Mouse (Mus musculus): ENCODE measurements around the gene Lyrm7.
"Not testable (repeated sequence)": the region's sequence is repeated elsewhere in the genome, so short reads cannot be mapped to it uniquely, and the experiment has no call there.

The Lyrm7 gene

GRCm38 (mm10) chr11:54879922-54880321 is 19.2 kb upstream of the Lyrm7 start:
- DNase-seq = no peak

GRCm38 (mm10) chr11:54879434-54879833 is 18.7 kb upstream of the Lyrm7 start:
- DNase-seq = peak; percentile 40 to 70

GRCm38 (mm10) chr11:54878893-54879292 is 18.2 kb upstream of the Lyrm7 start:
- DNase-seq = no peak

GRCm38 (mm10) chr11:54876031-54876430 is 15.3 kb upstream of the Lyrm7 start:
- no peak for DNase-seq

GRCm38 (mm10) chr11:54871831-54872537 is 11.3 kb upstream of the Lyrm7 start:
- no peak for DNase-seq

GRCm38 (mm10) chr11:54869318-54869717 is 8.6 kb upstream of the Lyrm7 start:
- DNase-seq = no peak

GRCm38 (mm10) chr11:54868445-54868844 is 7.7 kb upstream of the Lyrm7 start:
- DNase-seq = no peak

- no peak for DNase-seq
These were observed 7.3 kb upstream of the Lyrm7 start for GRCm38 (mm10) chr11:54867903-54868434.

- DNase-seq = no peak
These were observed 6.3 kb upstream of the Lyrm7 start for GRCm38 (mm10) chr11:54867049-54867385.

GRCm38 (mm10) chr11:54866119-54867048 is 5.7 kb upstream of the Lyrm7 start, which contains the start of gene Hint1:
Gene Hint1 (plus strand): TSS chr11:54866383.
- peak; percentile 96 for DNase-seq

GRCm38 (mm10) chr11:54865330-54866085 is 4.8 kb upstream of the Lyrm7 start:
- DNase-seq = no peak

GRCm38 (mm10) chr11:54862621-54863520 is 2.2 kb upstream of the Lyrm7 start:
- DNase-seq = peak; percentile 39 to 73

GRCm38 (mm10) chr11:54861471-54862420 is 1.0 kb upstream of the Lyrm7 start:
- no peak for DNase-seq

- no peak for DNase-seq
These were observed 1.2 kb downstream of the Lyrm7 start for GRCm38 (mm10) chr11:54859322-54860165.

- DNase-seq = not testable (repeated sequence)
These were observed 1.8 kb downstream of the Lyrm7 start for GRCm38 (mm10) chr11:54858880-54859279.

- DNase-seq = no peak
These were observed 9.1 kb downstream of the Lyrm7 start for GRCm38 (mm10) chr11:54851656-54852055.

GRCm38 (mm10) chr11:54849961-54850758 is 10.6 kb downstream of the Lyrm7 start:
- DNase-seq = peak in 1 of 2 experiments; percentile 35

Data from lung, postnatal 4 days (tissue).